Mouse (Mus musculus): ENCODE data around the gene Plxna4. TPM values are rescaled to one million over a fixed set of nuclear protein-coding genes. Genes with fewer than 3 reads are reported as not detected.

Plxna4 gene
- 0.85 and 1.3 TPM in 2 replicates for polyA plus RNA-seq (2015; fragmentation: Nextera tagmentation; extraction: Ambion mirVana)

DNA sequence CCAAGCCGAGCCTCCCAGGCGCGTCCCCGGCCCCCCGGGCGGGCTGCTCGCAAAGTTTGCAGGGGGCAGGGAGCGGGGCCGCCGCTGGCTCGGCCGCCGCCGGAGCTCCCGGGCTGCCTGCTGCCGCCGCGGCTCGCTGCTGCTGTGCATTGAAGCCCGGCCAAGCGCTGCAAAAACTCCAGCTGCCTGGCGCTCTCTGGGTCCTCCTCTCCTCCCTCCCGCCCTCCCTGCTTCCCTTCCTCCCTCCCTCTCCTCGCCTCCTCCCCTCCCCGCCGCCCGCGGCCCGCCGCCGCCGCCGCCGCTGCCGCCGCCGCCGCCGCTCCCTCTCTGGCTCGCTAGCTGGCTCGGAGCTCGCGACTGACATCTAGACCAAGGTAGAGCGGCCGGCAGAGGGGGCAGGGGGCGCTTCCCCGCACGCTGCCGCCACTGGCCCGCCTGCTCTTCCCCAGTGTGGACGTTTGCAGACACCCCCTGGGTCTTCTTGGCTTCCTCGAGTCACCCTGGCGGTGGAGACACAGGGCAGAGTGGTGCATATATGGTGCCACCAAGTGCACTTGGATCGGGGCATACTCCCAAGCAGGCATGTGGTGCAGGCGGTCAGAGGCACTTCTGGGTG is at the start of gene Plxna4:
Gene Plxna4, minus strand, starts transcription at position 137 of the 616 bp plus-strand sequence.

All from spleen, postnatal 0 days (tissue).